Mouse (Mus musculus) liver, adult 2 months (tissue): ENCODE measurements at regions not wholly inside any gene's neighbourhood (a gene's known extent, or its start where the extent isn't known, plus 50 kb on each side); places are given as distances from the start of the nearest gene placed in this dataset.

Experiments
- DNase-seq: peaks from one replicate; pipeline ENCODE4 v3.0.0-alpha.2; 2011; ENCODE audit warnings: low read depth, low spot score; ENCODE audit errors: extremely low read depth
- H3K27ac ChIP-seq: fragments of 200-500 bp; replicated peaks from 2 replicates; pipeline ENCODE4 v1.5.1; 2012; ENCODE audit warnings: low read depth, mild to moderate bottlenecking, control low read depth, inconsistent platforms, low read length; ENCODE audit not compliant: insufficient read depth
- H3K27me3 ChIP-seq: fragments of 200-500 bp; 2 replicates; pipeline ENCODE4 v1.6.1; 2012; ENCODE audit warnings: mild to moderate bottlenecking, moderate library complexity, low read length, inconsistent platforms; ENCODE audit not compliant: control insufficient read depth, insufficient read depth
- H3K36me3 ChIP-seq: fragments of 200-500 bp; 2 replicates; pipeline ENCODE4 v1.6.1; 2012; ENCODE audit warnings: low read length, inconsistent platforms; ENCODE audit not compliant: control insufficient read depth, insufficient read depth
- H3K4me1 ChIP-seq: fragments of 200-500 bp; 2 replicates; pipeline ENCODE4 v1.6.1; 2011; ENCODE audit warnings: low read length; ENCODE audit not compliant: control insufficient read depth, insufficient read depth
- H3K4me3 ChIP-seq: fragments of 200-500 bp; 2 replicates; pipeline ENCODE4 v1.5.1; 2011; ENCODE audit warnings: low read depth, mild to moderate bottlenecking, control low read depth, low read length, moderate library complexity; ENCODE audit not compliant: insufficient read depth
- H3K79me2 ChIP-seq: fragments of 200-500 bp; 2 replicates; pipeline ENCODE4 v1.6.1; 2012; ENCODE audit warnings: inconsistent platforms, mild to moderate bottlenecking, low read length, moderate library complexity; ENCODE audit not compliant: control insufficient read depth, insufficient read depth
- H3K9ac ChIP-seq: fragments of 200-500 bp; 2 replicates; pipeline ENCODE4 v1.6.1; 2012; ENCODE audit warnings: low read depth, mild to moderate bottlenecking, control low read depth, inconsistent platforms, low read length
- CTCF ChIP-seq: fragments of 200-500 bp; IDR thresholded peaks from 2 replicates; pipeline ENCODE4 v1.5.1; 2011; ENCODE audit warnings: low read depth, low read length, control low read depth
- POLR2A ChIP-seq: fragments of 200-500 bp; IDR thresholded peaks from 2 replicates; pipeline ENCODE4 v1.6.1; 2011; ENCODE audit warnings: low read length, control low read depth; ENCODE audit not compliant: insufficient read depth; ENCODE audit errors: extremely low read depth
- WGBS: fragments of 180-500 bp; shearing (Covaris S2); methylation state at CpG from one replicate; pipeline ENCODE4 v1.1.7; 2018; 5-methylcytosine and 5-hydroxymethylcytosine counted together

DNA sequence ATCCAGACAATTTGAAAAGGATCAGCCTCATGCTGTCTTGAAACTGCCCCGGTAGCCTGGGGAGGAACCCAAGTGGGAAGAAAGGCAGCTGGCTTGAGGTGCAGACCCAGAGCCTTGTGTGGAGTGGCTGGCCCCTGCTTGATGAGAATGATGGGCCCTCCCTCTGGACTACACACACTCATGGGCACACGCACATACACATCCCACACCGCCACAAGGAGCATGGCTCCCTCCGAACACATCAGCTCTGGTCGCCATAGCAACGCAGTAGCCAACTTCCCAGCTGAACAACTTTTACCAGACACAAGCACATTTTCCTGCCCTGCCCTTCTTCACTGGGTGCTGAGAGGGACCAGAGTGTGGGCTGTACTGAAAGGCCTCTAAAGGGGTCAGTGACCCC, 101.2 kb downstream of the Rpl14 start:
- H3K79me2 ChIP-seq, result no peaks in the 10 kb centered on the region
- 78% methylated on average over 6 of the region's 6 CpGs for WGBS
- no peak overlapping the region for H3K27ac ChIP-seq
- H3K36me3 ChIP-seq, result no peaks in the 10 kb centered on the region
- H3K9ac ChIP-seq, result no peak overlapping the region
- TF ChIP-seq CTCF (no peak), POLR2A (no peak)
- H3K4me3 ChIP-seq, result no peak overlapping the region
- H3K4me1 ChIP-seq, result no peaks in the 10 kb centered on the region
- H3K27me3 ChIP-seq, result peaks cover 3% of the 10 kb centered on the region; the same call in 1 of the 2 replicates
- DNase-seq, result no peak

- 23% methylated on average over 11 of the region's 11 CpGs for WGBS
- Histone ChIP-seq H3K27me3 (peaks cover 3% of the 10 kb centered on the region; the same call in 1 of the 2 replicates), H3K36me3 (no peaks in the 10 kb centered on the region), H3K4me1 (no peaks in the 10 kb centered on the region), H3K79me2 (no peaks in the 10 kb centered on the region), H3K9ac (no peak overlapping the region), H3K4me3 (no peak overlapping the region), H3K27ac (no peak overlapping the region)
- DNase-seq, result no peak
- no peak for TF ChIP-seq POLR2A
- no peak for TF ChIP-seq CTCF
Measured at GRCm38 (mm10) chr9:120674855-120675254, 103.6 kb downstream of the Rpl14 start.

- no peaks in the 10 kb centered on the region for H3K36me3 ChIP-seq
- no peak overlapping the region for H3K4me3 ChIP-seq
- H3K9ac ChIP-seq, result no peak overlapping the region
- no peak for DNase-seq
- peaks cover 3% of the 10 kb centered on the region; the same call in 1 of the 2 replicates for H3K27me3 ChIP-seq
- no peak for TF ChIP-seq POLR2A
- TF ChIP-seq CTCF, result no peak
- WGBS, result 12% methylated on average over 18 of the region's 18 CpGs
- H3K27ac ChIP-seq, result no peak overlapping the region
- H3K4me1 ChIP-seq, result no peaks in the 10 kb centered on the region
- H3K79me2 ChIP-seq, result no peaks in the 10 kb centered on the region
Measured at GRCm38 (mm10) chr9:120675371-120676150, 104.3 kb downstream of the Rpl14 start.

GRCm38 (mm10) chr9:120676301-120676700, 105.1 kb downstream of the Rpl14 start:
- no peaks in the 10 kb centered on the region for H3K79me2 ChIP-seq
- H3K4me3 ChIP-seq, result no peak overlapping the region
- no peaks in the 10 kb centered on the region for H3K4me1 ChIP-seq
- DNase-seq, result no peak
- no peak overlapping the region for H3K27ac ChIP-seq
- no peaks in the 10 kb centered on the region for H3K36me3 ChIP-seq
- WGBS, result 45% methylated on average over 9 of the region's 9 CpGs
- no peak overlapping the region for H3K9ac ChIP-seq
- peaks cover 3% of the 10 kb centered on the region; the same call in 1 of the 2 replicates for H3K27me3 ChIP-seq
- no peak for TF ChIP-seq POLR2A
- no peak for TF ChIP-seq CTCF

DNA sequence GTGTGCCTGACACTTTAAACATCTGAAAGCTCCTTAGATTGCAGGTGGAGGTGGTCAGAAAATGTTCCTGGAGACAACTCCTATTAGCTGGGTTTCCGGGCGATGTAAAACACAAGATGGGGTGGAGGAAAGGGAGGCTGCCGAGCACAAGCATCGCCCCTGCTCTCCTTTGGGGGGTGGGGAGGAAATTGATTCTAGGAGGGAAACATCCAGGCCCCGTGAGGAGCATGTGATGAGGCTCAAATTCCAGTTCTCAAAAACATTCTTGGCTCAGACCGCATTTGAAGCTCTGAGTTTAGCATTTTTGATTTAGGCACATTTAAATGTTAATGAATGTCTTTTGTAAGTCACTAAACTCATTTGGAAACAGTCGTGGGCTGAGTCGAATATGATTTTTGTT, 105.5 kb downstream of the Rpl14 start:
- Histone ChIP-seq H3K36me3 (no peaks in the 10 kb centered on the region), H3K9ac (no peak overlapping the region), H3K4me3 (no peak overlapping the region), H3K79me2 (no peaks in the 10 kb centered on the region), H3K27ac (no peak overlapping the region), H3K27me3 (peaks cover 3% of the 10 kb centered on the region; the same call in 1 of the 2 replicates), H3K4me1 (no peaks in the 10 kb centered on the region)
- WGBS, result 70% methylated on average over 8 of the region's 8 CpGs
- DNase-seq, result no peak
- no peak for TF ChIP-seq CTCF
- TF ChIP-seq POLR2A, result no peak

GRCm38 (mm10) chr9:120677216-120677615, 106.0 kb downstream of the Rpl14 start:
- no peak for TF ChIP-seq CTCF
- TF ChIP-seq POLR2A, result no peak
- Histone ChIP-seq H3K79me2 (no peaks in the 10 kb centered on the region), H3K9ac (no peak overlapping the region), H3K27ac (no peak overlapping the region), H3K4me3 (no peak overlapping the region), H3K36me3 (no peaks in the 10 kb centered on the region), H3K4me1 (no peaks in the 10 kb centered on the region), H3K27me3 (peaks cover 3% of the 10 kb centered on the region; the same call in 1 of the 2 replicates)
- no peak for DNase-seq
- 87% methylated on average over 5 of the region's 5 CpGs for WGBS
